Mouse (Mus musculus) liver, postnatal 0 days (tissue): ENCODE data around the gene Crabp1.

ENCODE experiments used
- CTCF ChIP-seq: sonication (generic); IDR thresholded peaks from 2 replicates; pipeline ENCODE4 v1.5.1; 2016; ENCODE audit warnings: antibody characterized with exemption, low read depth
- EP300 ChIP-seq: IDR thresholded peaks from 2 replicates; pipeline ENCODE4 v1.6.1; 2016; ENCODE audit warnings: antibody characterized with exemption, low read depth, mild to moderate bottlenecking

GRCm38 (mm10) chr9:54751684-54752083, 12.9 kb upstream of the Crabp1 start:
- TF ChIP-seq CTCF: no peak
- no peak for TF ChIP-seq EP300
